Mouse (Mus musculus): Measurements from ENCODE around the gene Chd9.

- no peak for TF ChIP-seq CTCF (IDR thresholded peaks at IDR 0.05; ENCODE audit: extremely low read depth, insufficient read length, insufficient replicate concordance, low read depth, low read length)
- no peak for TF ChIP-seq POLR2A (IDR thresholded peaks at IDR 0.05; ENCODE audit: low read depth, low read length)
Measured at GRCm38 (mm10) chr8:90858071-90858470, 29.9 kb downstream of the Chd9 start.

Data from small intestine, adult 2 months (tissue).